Mouse (Mus musculus): Measurements from ENCODE around the gene Isy1. TPM values are rescaled to one million over a fixed set of nuclear protein-coding genes. Genes with fewer than 3 reads are reported as not detected.
"Not testable (repeated sequence)": the region's sequence is repeated elsewhere in the genome, so short reads cannot be mapped to it uniquely, and the experiment has no call there.

The Isy1 gene
- polyA plus RNA-seq, 1 experiment from 2014 or later, result 81.0 TPM

GRCm38 (mm10) chr6:87777842-87778241 is 60.8 kb downstream of the Isy1 start, which contains the start of gene Gp9:
Gp9 (plus strand) TSS chr6:87778072.
- Histone ChIP-seq H3K4me2 (ENCODE audit: low read depth, low read length) (no peak within 1 kb of the TSS), H3K4me1 (ENCODE audit: control insufficient read depth, insufficient read depth, low read length) (no peaks in the 10 kb centered on the region), H3K27me3 (ENCODE audit: control insufficient read depth, insufficient read depth, low read length) (no peaks in the 10 kb centered on the region), H3K27ac (replicated peaks; ENCODE audit: low read depth, low read length) (no peak within 1 kb of the TSS), H3K9ac (replicated peaks; ENCODE audit: low read length) (no peak within 1 kb of the TSS), H3K9me3 (replicated peaks; ENCODE audit: control insufficient read depth, low read length) (no peaks in the 10 kb centered on the region), H3K36me3 (replicated peaks; ENCODE audit: control insufficient read depth, insufficient read depth, low read depth, low read length) (no peaks in the 10 kb centered on the region), H3K4me3 (ENCODE audit: low read depth, low read length) (no peak within 1 kb of the TSS)
- no peak for ATAC-seq (replicated peaks; ENCODE audit: insufficient number of reproducible peaks, low FRiP score, low TSS enrichment, low read depth)
- WGBS, result 78% methylated on average over 2 of the region's 2 CpGs
- DNase-seq (ENCODE audit: low spot score), result no peak

- no peaks in the 10 kb centered on the region for H3K4me1 ChIP-seq (ENCODE audit: control insufficient read depth, insufficient read depth, low read length)
- H3K9ac ChIP-seq (replicated peaks; ENCODE audit: low read length), result no peak overlapping the region
- no peaks in the 10 kb centered on the region for H3K9me3 ChIP-seq (replicated peaks; ENCODE audit: control insufficient read depth, low read length)
- no peaks in the 10 kb centered on the region for H3K36me3 ChIP-seq (replicated peaks; ENCODE audit: control insufficient read depth, insufficient read depth, low read depth, low read length)
- no peak overlapping the region for H3K4me2 ChIP-seq (ENCODE audit: low read depth, low read length)
- 82% methylated on average over 1 of the region's 1 CpGs for WGBS
- ATAC-seq (replicated peaks; ENCODE audit: insufficient number of reproducible peaks, low FRiP score, low TSS enrichment, low read depth), result no peak
- H3K4me3 ChIP-seq (ENCODE audit: low read depth, low read length), result no peak overlapping the region
- DNase-seq (ENCODE audit: low spot score), result no peak
- H3K27me3 ChIP-seq (ENCODE audit: control insufficient read depth, insufficient read depth, low read length), result no peaks in the 10 kb centered on the region
- H3K27ac ChIP-seq (replicated peaks; ENCODE audit: low read depth, low read length), result no peak overlapping the region
Measured at GRCm38 (mm10) chr6:87776663-87777062, 61.9 kb downstream of the Isy1 start.

- 77% methylated on average over 3 of the region's 3 CpGs for WGBS
- H3K4me3 ChIP-seq (ENCODE audit: low read depth, low read length), result no peak overlapping the region
- no peak overlapping the region for H3K4me2 ChIP-seq (ENCODE audit: low read depth, low read length)
- H3K9me3 ChIP-seq (replicated peaks; ENCODE audit: control insufficient read depth, low read length), result no peaks in the 10 kb centered on the region
- no peak overlapping the region for H3K9ac ChIP-seq (replicated peaks; ENCODE audit: low read length)
- no peaks in the 10 kb centered on the region for H3K27me3 ChIP-seq (ENCODE audit: control insufficient read depth, insufficient read depth, low read length)
- DNase-seq (ENCODE audit: low spot score), result no peak
- no peak for ATAC-seq (replicated peaks; ENCODE audit: insufficient number of reproducible peaks, low FRiP score, low TSS enrichment, low read depth)
- H3K27ac ChIP-seq (replicated peaks; ENCODE audit: low read depth, low read length), result no peak overlapping the region
- no peaks in the 10 kb centered on the region for H3K4me1 ChIP-seq (ENCODE audit: control insufficient read depth, insufficient read depth, low read length)
- no peaks in the 10 kb centered on the region for H3K36me3 ChIP-seq (replicated peaks; ENCODE audit: control insufficient read depth, insufficient read depth, low read depth, low read length)
Measured at GRCm38 (mm10) chr6:87775588-87776245, 62.9 kb downstream of the Isy1 start.

- DNase-seq (ENCODE audit: low spot score) (no peak), ATAC-seq (replicated peaks; ENCODE audit: insufficient number of reproducible peaks, low FRiP score, low TSS enrichment, low read depth) (no peak)
- Histone ChIP-seq H3K27me3 (ENCODE audit: control insufficient read depth, insufficient read depth, low read length) (no peaks in the 10 kb centered on the region), H3K9ac (replicated peaks; ENCODE audit: low read length) (no peak overlapping the region), H3K4me2 (ENCODE audit: low read depth, low read length) (no peak overlapping the region), H3K9me3 (replicated peaks; ENCODE audit: control insufficient read depth, low read length) (no peaks in the 10 kb centered on the region), H3K36me3 (replicated peaks; ENCODE audit: control insufficient read depth, insufficient read depth, low read depth, low read length) (no peaks in the 10 kb centered on the region), H3K27ac (replicated peaks; ENCODE audit: low read depth, low read length) (no peak overlapping the region), H3K4me1 (ENCODE audit: control insufficient read depth, insufficient read depth, low read length) (no peaks in the 10 kb centered on the region), H3K4me3 (ENCODE audit: low read depth, low read length) (no peak overlapping the region)
- 87% methylated on average over 9 of the region's 9 CpGs for WGBS
Measured at GRCm38 (mm10) chr6:87774909-87775308, 63.7 kb downstream of the Isy1 start.

- Histone ChIP-seq H3K4me2 (ENCODE audit: low read depth, low read length) (no peak overlapping the region), H3K4me1 (ENCODE audit: control insufficient read depth, insufficient read depth, low read length) (no peaks in the 10 kb centered on the region), H3K9ac (replicated peaks; ENCODE audit: low read length) (no peak overlapping the region), H3K9me3 (replicated peaks; ENCODE audit: control insufficient read depth, low read length) (no peaks in the 10 kb centered on the region), H3K27ac (replicated peaks; ENCODE audit: low read depth, low read length) (no peak overlapping the region), H3K27me3 (ENCODE audit: control insufficient read depth, insufficient read depth, low read length) (no peaks in the 10 kb centered on the region), H3K4me3 (ENCODE audit: low read depth, low read length) (no peak overlapping the region), H3K36me3 (replicated peaks; ENCODE audit: control insufficient read depth, insufficient read depth, low read depth, low read length) (no peaks in the 10 kb centered on the region)
- DNase-seq (ENCODE audit: low spot score), result no peak
- WGBS, result 56% methylated on average over 1 of the region's 1 CpGs
- ATAC-seq (replicated peaks; ENCODE audit: insufficient number of reproducible peaks, low FRiP score, low TSS enrichment, low read depth), result no peak
Measured at GRCm38 (mm10) chr6:87774466-87774865, 64.1 kb downstream of the Isy1 start.

- no peak overlapping the region for H3K4me2 ChIP-seq (ENCODE audit: low read depth, low read length)
- DNase-seq (ENCODE audit: low spot score) (no peak), ATAC-seq (replicated peaks; ENCODE audit: insufficient number of reproducible peaks, low FRiP score, low TSS enrichment, low read depth) (no peak)
- no peak overlapping the region for H3K9ac ChIP-seq (replicated peaks; ENCODE audit: low read length)
- no peaks in the 10 kb centered on the region for H3K4me1 ChIP-seq (ENCODE audit: control insufficient read depth, insufficient read depth, low read length)
- H3K27me3 ChIP-seq (ENCODE audit: control insufficient read depth, insufficient read depth, low read length), result no peaks in the 10 kb centered on the region
- WGBS, result 56% methylated on average over 8 of the region's 8 CpGs
- H3K4me3 ChIP-seq (ENCODE audit: low read depth, low read length), result no peak overlapping the region
- no peak overlapping the region for H3K27ac ChIP-seq (replicated peaks; ENCODE audit: low read depth, low read length)
- no peaks in the 10 kb centered on the region for H3K36me3 ChIP-seq (replicated peaks; ENCODE audit: control insufficient read depth, insufficient read depth, low read depth, low read length)
- H3K9me3 ChIP-seq (replicated peaks; ENCODE audit: control insufficient read depth, low read length), result no peaks in the 10 kb centered on the region
Measured at GRCm38 (mm10) chr6:87770626-87771025, 68.0 kb downstream of the Isy1 start.

GRCm38 (mm10) chr6:87764296-87764695 is 74.3 kb downstream of the Isy1 start:
- H3K9me3 ChIP-seq (replicated peaks; ENCODE audit: control insufficient read depth, low read length); H3K27ac ChIP-seq (replicated peaks; ENCODE audit: low read depth, low read length): not testable (repeated sequence)

More at GRCm38 (mm10) chr6:87764296-87764695, 74.3 kb downstream of the Isy1 start:
- not testable (repeated sequence) for ATAC-seq (replicated peaks; ENCODE audit: insufficient number of reproducible peaks, low FRiP score, low TSS enrichment, low read depth); H3K36me3 ChIP-seq (replicated peaks; ENCODE audit: control insufficient read depth, insufficient read depth, low read depth, low read length); H3K4me2 ChIP-seq (ENCODE audit: low read depth, low read length); H3K4me3 ChIP-seq (ENCODE audit: low read depth, low read length); H3K4me1 ChIP-seq (ENCODE audit: control insufficient read depth, insufficient read depth, low read length); H3K9ac ChIP-seq (replicated peaks; ENCODE audit: low read length); DNase-seq (ENCODE audit: low spot score); H3K27me3 ChIP-seq (ENCODE audit: control insufficient read depth, insufficient read depth, low read length)
- WGBS, result 94% methylated on average over 2 of the region's 2 CpGs

Data from embryonic facial prominence, embryonic 11.5 days (tissue).